Mouse (Mus musculus) small intestine, adult 2 months (tissue): ENCODE results near the gene Olfr553.
"Not testable (repeated sequence)": the region's sequence is repeated elsewhere in the genome, so short reads cannot be mapped to it uniquely, and the experiment has no call there.

Experiments used
- CTCF ChIP-seq: fragments of 200-500 bp; IDR thresholded peaks from 2 replicates; pipeline ENCODE4 v1.5.1; 2012; ENCODE audit warnings: low read depth, mild to moderate bottlenecking, control low read depth, inconsistent platforms, low read length, moderate library complexity, mixed read lengths; ENCODE audit not compliant: insufficient replicate concordance, insufficient read length; ENCODE audit errors: extremely low read depth
- POLR2A ChIP-seq: fragments of 200-500 bp; IDR thresholded peaks from 2 replicates; pipeline ENCODE4 v1.6.1; 2012; ENCODE audit warnings: low read depth, mild to moderate bottlenecking, control low read depth, inconsistent platforms, low read length, moderate library complexity

DNA sequence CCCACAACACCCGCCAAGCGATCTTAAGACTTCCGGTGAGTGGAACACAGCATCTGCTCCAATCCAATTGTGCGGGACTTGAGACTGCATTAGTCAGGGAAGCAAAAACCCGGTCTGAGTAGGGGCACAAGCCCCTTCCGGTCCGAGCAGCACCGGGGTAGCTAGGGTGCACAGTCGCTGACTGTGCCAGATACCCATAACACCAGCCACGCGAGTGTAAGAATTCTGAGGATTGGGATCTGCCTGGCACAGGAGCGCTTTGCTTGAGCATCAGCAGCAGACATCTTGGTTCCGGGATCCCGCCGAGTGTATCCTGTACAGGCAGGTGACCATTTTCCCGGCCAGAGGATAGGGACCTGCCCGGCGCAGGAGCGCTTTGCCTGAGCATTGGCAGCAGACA lies 2.4 kb upstream of the Olfr553 start:
- TF ChIP-seq POLR2A, CTCF: not testable (repeated sequence)
